Mouse (Mus musculus) heart, postnatal 0 days (tissue): ENCODE results near the gene Myh4. TPM values are rescaled to one million over a fixed set of nuclear protein-coding genes. Genes with fewer than 3 reads are reported as not detected.

Experiments
- ATAC-seq: fragments of 200-750 bp; cut with Nextera tagmentation; 2 replicates; pipeline ENCODE4 v1.8.0; 2017; ENCODE audit warnings: low read depth, moderate number of reproducible peaks, moderate library complexity; ENCODE audit not compliant: insufficient read depth
- DNase-seq: peaks from one replicate; pipeline ENCODE4 v3.0.0-alpha.2; 2016; ENCODE audit warnings: low spot score
- H3K27ac ChIP-seq: fragments of 300-500 bp; sonication (generic); 2 replicates; pipeline ENCODE4 v1.5.1; 2014; ENCODE audit warnings: low read depth, mild to moderate bottlenecking
- H3K27me3 ChIP-seq: fragments of 300-500 bp; sonication (generic); 2 replicates; pipeline ENCODE4 v1.6.1; 2014; ENCODE audit warnings: low read length, mixed read lengths; ENCODE audit not compliant: control insufficient read depth, insufficient read depth
- H3K36me3 ChIP-seq: fragments of 300-500 bp; sonication (generic); replicated peaks from 2 replicates; pipeline ENCODE4 v1.6.1; 2014; ENCODE audit warnings: low read length, mixed read lengths; ENCODE audit not compliant: control insufficient read depth, insufficient read depth
- H3K4me1 ChIP-seq: fragments of 300-500 bp; sonication (generic); 2 replicates; pipeline ENCODE4 v1.6.1; 2014; ENCODE audit warnings: antibody characterized with exemption; ENCODE audit not compliant: control insufficient read depth, insufficient read depth
- H3K4me2 ChIP-seq: fragments of 300-500 bp; sonication (generic); 2 replicates; pipeline ENCODE4 v1.6.1; 2014; ENCODE audit warnings: low read depth, mild to moderate bottlenecking, low read length, moderate library complexity
- H3K4me3 ChIP-seq: fragments of 300-500 bp; sonication (generic); 2 replicates; pipeline ENCODE4 v1.5.1; 2014; ENCODE audit warnings: low read depth, low read length
- H3K9ac ChIP-seq: fragments of 300-500 bp; sonication (generic); replicated peaks from 2 replicates; pipeline ENCODE4 v1.6.1; 2014; ENCODE audit warnings: low read depth, low read length, mixed read lengths
- H3K9me3 ChIP-seq: fragments of 300-500 bp; sonication (generic); replicated peaks from 2 replicates; pipeline ENCODE4 v1.6.1; 2016; ENCODE audit warnings: low read length; ENCODE audit not compliant: control insufficient read depth
- CTCF ChIP-seq: IDR thresholded peaks from 2 replicates; pipeline ENCODE4 v1.5.1; 2016; ENCODE audit warnings: antibody characterized with exemption, control low read depth, low read depth
- EP300 ChIP-seq: IDR thresholded peaks from 2 replicates; pipeline ENCODE4 v1.6.1; 2016; ENCODE audit warnings: antibody characterized with exemption, low read depth
- WGBS: fragments of 180-500 bp; shearing (Covaris S2); extraction: QIAGEN DNeasy Blood & Tissue Kit; methylation state at CpG from one replicate; pipeline ENCODE4 v1.1.7; 2014; 5-methylcytosine and 5-hydroxymethylcytosine counted together
- polyA plus RNA-seq: library from polyadenylated mRNA; unstranded; fragments of >200 nt; fragmentation: Nextera tagmentation; extraction: Ambion mirVana; gene quantifications from 2 replicates; pipeline ENCODE4 v1.2.1, GENCODE M21; 2015
- total RNA-seq: library from RNA; depleted of rRNA; stranded (reverse); fragments of >200 nt; gene quantifications from 2 replicates; pipeline ENCODE4 v1.2.3, GENCODE M21; 2014; ENCODE audit warnings: low replicate concordance

Gene Myh4
- total and polyA plus RNA-seq, 2 experiments from 2014 or later: not detected

DNA sequence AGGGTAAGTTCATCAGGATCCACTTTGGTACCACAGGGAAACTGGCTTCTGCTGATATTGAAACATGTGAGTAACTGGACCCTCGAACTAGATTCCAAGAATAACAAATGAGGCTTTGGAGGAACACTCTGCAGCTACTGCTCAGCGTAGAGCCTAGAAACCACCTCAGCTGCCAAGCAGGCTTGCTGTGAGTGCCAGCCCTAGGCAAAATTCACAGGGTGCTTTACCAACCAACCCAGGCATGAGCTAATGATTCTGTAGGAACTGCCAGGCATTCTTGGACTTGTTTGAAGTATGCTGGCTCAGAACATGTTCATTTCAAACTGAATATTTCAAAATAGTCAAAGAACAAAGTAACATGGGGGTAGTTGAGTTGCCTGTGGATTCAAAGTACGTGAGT, 33.1 kb upstream of the Myh4 start:
- WGBS: 67% methylated on average over 3 of the region's 3 CpGs
- Histone ChIP-seq H3K9me3 (no peaks in the 10 kb centered on the region), H3K4me3 (no peak overlapping the region), H3K4me2 (no peak overlapping the region), H3K4me1 (no peaks in the 10 kb centered on the region), H3K9ac (no peak overlapping the region), H3K27ac (no peak overlapping the region), H3K36me3 (no peaks in the 10 kb centered on the region), H3K27me3 (no peaks in the 10 kb centered on the region)
- TF ChIP-seq EP300 (no peak), CTCF (no peak)
- DNase-seq (no peak), ATAC-seq (no peak)

DNA sequence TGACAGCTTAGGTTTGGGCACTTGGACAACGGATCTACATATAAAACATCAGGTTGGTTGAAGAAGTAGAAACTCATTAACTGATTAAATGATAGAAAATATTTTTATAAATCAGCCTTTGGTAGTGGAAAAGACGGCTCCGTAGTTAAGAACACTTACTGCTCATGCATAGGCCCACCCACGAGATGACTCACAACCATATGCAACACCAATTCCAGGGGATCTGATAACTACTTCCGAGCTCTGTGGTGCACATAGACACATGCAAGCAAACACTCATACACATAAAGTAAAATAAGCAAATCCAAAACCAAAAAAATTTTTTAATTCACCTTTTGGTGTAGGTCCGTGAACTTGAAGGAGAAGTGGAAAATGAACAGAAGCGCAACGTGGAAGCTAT, 16.0 kb upstream of the Myh4 start:
- no peak overlapping the region for H3K4me2 ChIP-seq
- WGBS: 84% methylated on average over 8 of the region's 8 CpGs

DNA sequence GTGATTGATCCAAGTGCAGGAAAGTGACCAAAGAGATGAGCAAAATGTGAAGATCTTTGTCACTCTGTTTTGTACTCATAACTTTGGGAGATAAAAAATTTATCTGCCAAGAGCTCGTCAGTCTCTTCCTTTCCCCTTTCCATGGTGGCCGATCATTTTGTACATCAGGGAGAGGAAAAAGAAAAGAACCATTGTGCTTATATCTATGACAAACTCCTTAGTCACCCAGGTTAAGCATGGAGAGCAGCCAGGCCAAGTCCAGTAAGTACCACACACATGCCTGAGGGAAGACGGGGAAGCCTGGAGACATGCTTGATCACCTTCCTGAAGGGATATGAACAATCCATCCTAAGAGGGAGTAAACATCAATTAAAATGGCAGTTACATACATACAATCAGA, 13.4 kb upstream of the Myh4 start:
- H3K4me2 ChIP-seq: no peak overlapping the region
- DNase-seq (no peak), ATAC-seq (no peak)
- H3K9ac ChIP-seq: no peak overlapping the region
- WGBS: 73% methylated on average over 3 of the region's 3 CpGs
- H3K4me3 ChIP-seq: no peak overlapping the region
- no peaks in the 10 kb centered on the region for H3K4me1 ChIP-seq
- H3K9me3 ChIP-seq: no peaks in the 10 kb centered on the region
- no peak for TF ChIP-seq CTCF
- TF ChIP-seq EP300: no peak
- H3K27ac ChIP-seq: no peak overlapping the region
- no peaks in the 10 kb centered on the region for H3K36me3 ChIP-seq
- no peaks in the 10 kb centered on the region for H3K27me3 ChIP-seq

More for the DNA sequence above, 16.0 kb upstream of the Myh4 start:
- H3K9me3 ChIP-seq: no peaks in the 10 kb centered on the region
- no peaks in the 10 kb centered on the region for H3K36me3 ChIP-seq
- no peaks in the 10 kb centered on the region for H3K4me1 ChIP-seq
- H3K27me3 ChIP-seq: no peaks in the 10 kb centered on the region
- no peak overlapping the region for H3K27ac ChIP-seq
- H3K9ac ChIP-seq: no peak overlapping the region
- H3K4me3 ChIP-seq: no peak overlapping the region
- ATAC-seq (no peak), DNase-seq (no peak)
- TF ChIP-seq EP300: no peak
- TF ChIP-seq CTCF: no peak

DNA sequence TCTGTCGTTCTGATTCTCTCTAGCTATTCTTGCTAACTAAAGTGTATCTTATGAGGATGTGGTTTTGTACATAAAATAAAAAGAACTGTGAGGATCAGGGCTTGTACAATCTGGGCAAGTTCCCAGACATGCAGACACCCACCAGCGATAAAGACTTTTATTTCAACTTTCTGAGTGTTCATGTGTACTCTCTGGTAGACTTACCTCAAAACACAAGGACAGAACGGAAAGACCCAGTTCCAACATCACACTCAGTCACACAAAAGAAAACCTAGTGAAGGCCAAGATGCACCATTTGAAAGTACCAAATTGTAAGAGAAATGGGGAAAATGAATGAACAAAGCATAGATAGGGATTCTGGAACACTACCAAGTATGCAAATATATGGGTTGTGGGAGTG, 9.1 kb upstream of the Myh4 start:
- 73% methylated on average over 3 of the region's 3 CpGs for WGBS
- Histone ChIP-seq H3K9ac (no peak overlapping the region), H3K27me3 (no peaks in the 10 kb centered on the region), H3K9me3 (no peaks in the 10 kb centered on the region), H3K4me1 (no peaks in the 10 kb centered on the region), H3K36me3 (no peaks in the 10 kb centered on the region), H3K4me3 (no peak overlapping the region), H3K4me2 (no peak overlapping the region), H3K27ac (no peak overlapping the region)
- ATAC-seq (no peak), DNase-seq (no peak)
- TF ChIP-seq EP300: no peak
- no peak for TF ChIP-seq CTCF

DNA sequence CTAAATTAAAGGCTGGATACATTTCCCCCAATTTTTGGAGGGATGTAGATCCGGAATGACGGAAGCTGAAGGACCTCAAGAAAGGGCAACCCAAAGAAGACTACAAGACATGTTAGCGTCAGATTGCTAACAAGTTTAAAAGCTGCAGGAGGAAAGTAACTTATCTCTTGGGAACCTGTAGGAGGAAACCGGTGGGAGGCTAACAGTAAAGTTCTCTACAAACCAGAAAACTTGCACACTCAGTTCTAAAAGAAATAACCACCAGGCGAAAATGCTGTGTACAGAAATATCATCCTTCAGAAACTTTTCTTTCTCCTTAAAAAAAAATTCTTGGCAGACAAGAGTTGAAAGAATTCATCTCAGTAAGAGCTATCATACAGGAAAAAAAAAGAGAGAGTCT, 8.7 kb upstream of the Myh4 start:
- Histone ChIP-seq H3K4me1 (no peaks in the 10 kb centered on the region), H3K4me3 (no peak overlapping the region), H3K9me3 (no peaks in the 10 kb centered on the region), H3K9ac (no peak overlapping the region), H3K27ac (no peak overlapping the region), H3K36me3 (no peaks in the 10 kb centered on the region), H3K27me3 (no peaks in the 10 kb centered on the region), H3K4me2 (no peak overlapping the region)
- TF ChIP-seq EP300 (no peak), CTCF (no peak)
- ATAC-seq: no peak
- no peak for DNase-seq
- WGBS: 65% methylated on average over 5 of the region's 5 CpGs

DNA sequence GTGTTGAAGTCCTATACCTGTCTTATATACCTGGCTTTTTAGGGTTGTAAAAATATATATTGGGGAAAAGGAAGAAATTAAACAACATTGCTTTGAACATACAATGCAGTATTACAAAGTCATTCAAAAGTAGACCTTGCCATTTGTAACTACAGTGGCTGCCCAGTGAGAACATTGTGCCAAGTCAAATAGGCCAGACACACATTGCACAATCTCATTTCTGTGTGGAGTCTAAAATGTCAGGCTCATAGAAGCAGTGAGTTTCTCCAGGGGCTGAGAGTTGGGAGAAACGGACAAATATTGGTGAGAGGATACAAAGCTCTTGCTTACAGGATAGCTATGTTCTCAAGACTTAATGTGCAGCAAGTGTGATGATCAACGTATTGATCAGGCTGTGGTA, 7.9 kb upstream of the Myh4 start:
- ATAC-seq: no peak
- H3K9ac ChIP-seq: no peak overlapping the region
- H3K36me3 ChIP-seq: no peaks in the 10 kb centered on the region
- no peaks in the 10 kb centered on the region for H3K27me3 ChIP-seq
- WGBS: 72% methylated on average over 2 of the region's 2 CpGs
- no peak overlapping the region for H3K27ac ChIP-seq
- H3K4me1 ChIP-seq: no peaks in the 10 kb centered on the region
- H3K4me3 ChIP-seq: no peak overlapping the region
- no peak for DNase-seq
- H3K9me3 ChIP-seq: no peaks in the 10 kb centered on the region
- H3K4me2 ChIP-seq: no peak overlapping the region
- TF ChIP-seq CTCF (no peak), EP300 (no peak)
